Mouse (Mus musculus): Measurements from ENCODE around the gene Tpi1.

DNA sequence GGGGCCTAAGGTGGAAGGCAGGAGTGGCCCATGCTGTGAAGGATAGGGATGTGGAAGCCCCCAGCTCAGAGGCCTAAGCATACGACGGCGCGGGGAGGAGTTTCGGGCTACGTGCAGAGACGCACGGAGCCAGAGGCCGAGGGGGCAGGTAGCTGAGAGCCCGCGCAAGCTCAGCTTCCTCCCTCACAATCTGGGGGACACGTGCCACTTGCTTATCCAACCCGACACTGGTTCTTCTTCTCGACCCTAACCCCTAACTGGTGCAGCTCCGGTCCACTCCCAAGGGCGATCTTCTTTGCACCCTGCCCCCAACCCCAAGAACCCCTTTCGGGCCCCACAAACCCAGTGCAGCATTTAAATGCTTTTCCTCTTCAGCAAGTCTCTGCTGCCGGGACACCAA, 600 bp downstream of the Tpi1 start:
- no peak for TF ChIP-seq GATA1 (IDR thresholded peaks at IDR 0.05; ENCODE audit: low read length)
- no peak for TF ChIP-seq TAL1 (IDR thresholded peaks at IDR 0.05; ENCODE audit: low read length)

Data from erythroblast, embryonic 14.5 days (primary cell).